Mouse (Mus musculus) liver, postnatal 0 days (tissue): Measurements from ENCODE around the gene Tmprss13. TPM values are rescaled to one million over a fixed set of nuclear protein-coding genes. Genes with fewer than 3 reads are reported as not detected.

Source experiments
- ATAC-seq: fragments of 200-750 bp; cut with Nextera tagmentation; 2 replicates; pipeline ENCODE4 v1.8.0; 2017; ENCODE audit warnings: mild to moderate bottlenecking, moderate library complexity
- DNase-seq: peaks from one replicate; pipeline ENCODE4 v3.0.0-alpha.2; 2016
- H3K27ac ChIP-seq: fragments of 300-500 bp; sonication (generic); 2 replicates; pipeline ENCODE4 v1.5.1; 2014; ENCODE audit warnings: antibody characterized with exemption, moderate library complexity, mild to moderate bottlenecking, low read depth
- H3K27me3 ChIP-seq: fragments of 300-500 bp; sonication (generic); 2 replicates; pipeline ENCODE4 v1.6.1; 2014; ENCODE audit warnings: low read length, control low read depth, mixed read lengths; ENCODE audit not compliant: insufficient read depth
- H3K36me3 ChIP-seq: fragments of 300-500 bp; sonication (generic); replicated peaks from 2 replicates; pipeline ENCODE4 v1.6.1; 2014; ENCODE audit warnings: mild to moderate bottlenecking, control low read depth, low read length, moderate library complexity, mixed read lengths; ENCODE audit not compliant: insufficient read depth
- H3K4me1 ChIP-seq: fragments of 300-500 bp; sonication (generic); 2 replicates; pipeline ENCODE4 v1.6.1; 2014; ENCODE audit warnings: antibody characterized with exemption, mild to moderate bottlenecking, control low read depth; ENCODE audit not compliant: insufficient read depth
- H3K4me2 ChIP-seq: fragments of 300-500 bp; sonication (generic); 2 replicates; pipeline ENCODE4 v1.6.1; 2014; ENCODE audit warnings: low read depth, mild to moderate bottlenecking, low read length, moderate library complexity, mixed read lengths
- H3K4me3 ChIP-seq: fragments of 300-500 bp; sonication (generic); 2 replicates; pipeline ENCODE4 v1.5.1; 2014; ENCODE audit warnings: low read depth, low read length
- H3K9ac ChIP-seq: fragments of 300-500 bp; sonication (generic); replicated peaks from 2 replicates; pipeline ENCODE4 v1.6.1; 2014; ENCODE audit warnings: mild to moderate bottlenecking, moderate library complexity
- H3K9me3 ChIP-seq: fragments of 300-500 bp; sonication (generic); 2 replicates; pipeline ENCODE4 v1.6.1; 2016; ENCODE audit warnings: mild to moderate bottlenecking, control low read depth, low read length, mixed read lengths
- CTCF ChIP-seq: sonication (generic); IDR thresholded peaks from 2 replicates; pipeline ENCODE4 v1.5.1; 2016; ENCODE audit warnings: antibody characterized with exemption, low read depth
- EP300 ChIP-seq: IDR thresholded peaks from 2 replicates; pipeline ENCODE4 v1.6.1; 2016; ENCODE audit warnings: antibody characterized with exemption, low read depth, mild to moderate bottlenecking
- WGBS: fragments of 180-500 bp; shearing (Covaris S2); extraction: QIAGEN DNeasy Blood & Tissue Kit; methylation state at CpG from one replicate; pipeline ENCODE4 v1.1.7; 2014; ENCODE audit not compliant: insufficient replicate concordance; 5-methylcytosine and 5-hydroxymethylcytosine counted together
- polyA plus RNA-seq: library from polyadenylated mRNA; unstranded; fragments of >200 nt; fragmentation: Nextera tagmentation; extraction: Ambion mirVana; gene quantifications from 2 replicates; pipeline ENCODE4 v1.2.1, GENCODE M21; 2015

Gene Tmprss13
- polyA plus RNA-seq, 1 experiment from 2014 or later = not detected

GRCm38 (mm10) chr9:45395796-45396195 lies 76.9 kb downstream of the Tmprss13 start:
- H3K4me2 ChIP-seq = no peak overlapping the region
- 47% methylated on average over 3 of the region's 3 CpGs for WGBS
- H3K9ac ChIP-seq = no peak overlapping the region
- H3K4me3 ChIP-seq = no peak overlapping the region
- no peaks in the 10 kb centered on the region for H3K9me3 ChIP-seq
- H3K27ac ChIP-seq = no peak overlapping the region
- TF ChIP-seq CTCF (no peak), EP300 (no peak)
- peaks cover 3% of the 10 kb centered on the region; the same call in 1 of the 2 replicates for H3K4me1 ChIP-seq
- H3K27me3 ChIP-seq = no peaks in the 10 kb centered on the region
- DNase-seq (no peak), ATAC-seq (no peak)
- H3K36me3 ChIP-seq = no peaks in the 10 kb centered on the region

Other genes with a start within 250 kb of the Tmprss13 start
- 0.68 and 0.73 TPM in 2 replicates for gene Jaml, start 239.9 kb upstream of the Tmprss13 start, polyA plus RNA-seq
- gene Scn2b, start 201.3 kb upstream of the Tmprss13 start, polyA plus RNA-seq = 0.06 and 0.09 TPM in 2 replicates
- 0.73 and 0.82 TPM in 2 replicates for gene Scn4b, start 180.7 kb upstream of the Tmprss13 start, polyA plus RNA-seq
- 0.14 and 0.15 TPM in 2 replicates for gene BC049352, start 137.1 kb upstream of the Tmprss13 start, polyA plus RNA-seq
- not detected in 2 replicates for gene Tmprss4, start 115.0 kb upstream of the Tmprss13 start, polyA plus RNA-seq
- gene Il10ra, start 50.0 kb upstream of the Tmprss13 start, polyA plus RNA-seq = 2.4 and 2.7 TPM in 2 replicates
- 1.5 and 1.9 TPM in 2 replicates for gene Fxyd6, start 51.1 kb downstream of the Tmprss13 start, polyA plus RNA-seq
- 0.65 and 1.3 TPM in 2 replicates for gene Fxyd2, start 80.6 kb downstream of the Tmprss13 start, polyA plus RNA-seq
- not detected in 2 replicates for gene Dscaml1, start 107.5 kb downstream of the Tmprss13 start, polyA plus RNA-seq